Mouse (Mus musculus): ENCODE measurements around the gene Atp1b3. TPM values are rescaled to one million over a fixed set of nuclear protein-coding genes. Genes with fewer than 3 reads are reported as not detected.

Gene Atp1b3
- total RNA-seq (2023), result 719 TPM

DNA sequence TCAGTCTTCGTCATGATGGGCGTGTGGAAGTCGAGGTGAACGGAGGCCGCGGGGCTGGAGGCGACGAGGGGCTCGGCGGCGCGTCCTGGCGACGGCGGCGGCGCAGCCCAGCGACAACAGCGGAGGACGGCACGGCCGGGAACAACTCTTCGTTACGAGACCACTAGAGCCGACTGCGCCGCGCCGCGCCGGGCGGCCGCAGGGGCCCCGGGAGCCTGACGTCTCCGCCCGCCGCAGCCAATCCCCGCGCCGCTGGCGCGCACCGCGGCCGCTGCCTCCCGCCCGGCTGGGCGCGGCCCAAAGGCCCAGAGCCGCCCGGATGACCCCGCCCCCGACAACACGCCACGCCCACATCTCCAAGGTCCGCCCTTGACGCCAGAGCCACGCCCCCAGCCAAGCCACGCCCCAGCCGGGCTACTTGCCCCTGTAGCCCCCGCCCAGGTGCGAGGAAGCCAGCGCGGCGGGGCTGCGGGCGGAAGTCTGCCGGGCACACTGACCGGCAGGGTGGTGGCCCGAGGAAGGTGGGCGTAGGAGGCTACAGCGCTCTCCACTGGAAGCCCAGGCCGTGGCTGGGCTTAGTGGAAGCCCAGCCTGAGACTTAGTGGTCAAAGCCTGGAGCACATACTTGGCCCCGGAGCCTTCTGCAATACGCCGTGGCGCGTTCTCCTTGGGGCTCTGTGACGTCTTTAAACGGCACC, at the start of gene Atp1b3:
Gene Atp1b3 (minus strand): TSS at position 302 of the 698 bp plus-strand sequence.

Other genes with a start within 250 kb of the Atp1b3 start
- 6.1 TPM for gene Gk5, start 245.1 kb downstream of the Atp1b3 start, total RNA-seq (2023)
- 19.4 TPM for gene Tfdp2, start 168.2 kb downstream of the Atp1b3 start, total RNA-seq (2023)
- 44.0 TPM for gene Rnf7, start 114.2 kb upstream of the Atp1b3 start, total RNA-seq (2023)
- gene Gm28729, start 160.8 kb upstream of the Atp1b3 start, total RNA-seq (2023), result not detected